8 mouse cellular contexts compared by ENCODE assay signal in genomic region chr5:121583765-121584501, GRCm38 (mm10). TPM values are rescaled to one million over a fixed set of nuclear protein-coding genes. Genes with fewer than 3 reads are reported as not detected.
DNase-seq lines count a peak whose midpoint lies in the region; ATAC-seq lines count a peak whose summit lies in the region.

No protein-coding gene starts in this region.

- ATAC-seq in heart, embryonic 12.5 days (ENCODE audit: insufficient number of reproducible peaks, low FRiP score): peak; percentile 87
- ATAC-seq in liver, embryonic 15.5 days (ENCODE audit: insufficient read depth): peak; percentile 72

- H3K4me2 ChIP-seq in heart, embryonic 12.5 days: peak overlapping the region; percentile 5; the same call in 1 of the 2 replicates
- H3K4me2 ChIP-seq in liver, embryonic 15.5 days: peak overlapping the region; percentile 29

- WGBS in embryonic facial prominence, embryonic 10.5 days: 54% methylated on average over 12 of the region's 12 CpGs
- WGBS in heart, embryonic 12.5 days: 48% methylated on average over 12 of the region's 12 CpGs
- WGBS in liver, embryonic 15.5 days (ENCODE audit: insufficient replicate concordance): 36% methylated on average over 12 of the region's 12 CpGs

- H3K9me3 ChIP-seq in embryonic facial prominence, embryonic 10.5 days: no peaks in the 10 kb centered on the region
- no peaks in the 10 kb centered on the region for H3K9me3 ChIP-seq in heart, embryonic 12.5 days (replicated peaks)
- no peaks in the 10 kb centered on the region for H3K9me3 ChIP-seq in liver, embryonic 15.5 days (replicated peaks)

- peaks cover 22% of the 10 kb centered on the region for H3K36me3 ChIP-seq in embryonic facial prominence, embryonic 10.5 days (replicated peaks)
- H3K36me3 ChIP-seq in heart, embryonic 12.5 days: peaks cover 10% of the 10 kb centered on the region
- H3K36me3 ChIP-seq in liver, embryonic 15.5 days (replicated peaks): peaks cover 19% of the 10 kb centered on the region

- H3K9ac ChIP-seq in heart, embryonic 12.5 days: no peak overlapping the region
- H3K9ac ChIP-seq in liver, embryonic 15.5 days: no peak overlapping the region

- no peak overlapping the region for H3K4me3 ChIP-seq in embryonic facial prominence, embryonic 10.5 days
- H3K4me3 ChIP-seq in heart, embryonic 12.5 days: no peak overlapping the region
- no peak overlapping the region for H3K4me3 ChIP-seq in liver, embryonic 15.5 days (replicated peaks)

- peaks cover 19% of the 10 kb centered on the region for H3K4me1 ChIP-seq in embryonic facial prominence, embryonic 10.5 days
- H3K4me1 ChIP-seq in heart, embryonic 12.5 days (replicated peaks): peaks cover 14% of the 10 kb centered on the region; the same call in 1 of the 2 replicates
- peaks cover 47% of the 10 kb centered on the region for H3K4me1 ChIP-seq in liver, embryonic 15.5 days (replicated peaks)

- no peaks in the 10 kb centered on the region for H3K27me3 ChIP-seq in embryonic facial prominence, embryonic 10.5 days (replicated peaks; ENCODE audit: low read depth, poor library complexity, severe bottlenecking)
- no peaks in the 10 kb centered on the region for H3K27me3 ChIP-seq in heart, embryonic 12.5 days (replicated peaks)
- no peaks in the 10 kb centered on the region for H3K27me3 ChIP-seq in liver, embryonic 15.5 days

- H3K27ac ChIP-seq in embryonic facial prominence, embryonic 10.5 days (replicated peaks): peak overlapping the region; percentile 35; the same call in 1 of the 2 replicates
- H3K27ac ChIP-seq in heart, embryonic 12.5 days (ENCODE audit: poor library complexity, severe bottlenecking): peak overlapping the region; percentile 29; the same call in 1 of the 2 replicates
- peak overlapping the region; percentile 65 for H3K27ac ChIP-seq in liver, embryonic 15.5 days (replicated peaks)

- DNase-seq in A20 (ENCODE audit: low read depth, low spot score) (peak; percentile 36), adipocyte (ENCODE audit: low spot score) (peak; percentile 99)
- peak; percentile 54 for DNase-seq in embryonic facial prominence, embryonic 10.5 days (ENCODE audit: low spot score)
- DNase-seq in layer of hippocampus, adult 11-12 months (ENCODE audit: low spot score): peak; percentile 83
- peak; percentile 38 for DNase-seq in retina, embryonic 14.5 days (ENCODE audit: low spot score)
- peak; percentile 71 to 90 for DNase-seq in urinary bladder, adult 18-20 months (ENCODE audit: low spot score in 2 of 2)

RNA-seq across cellular contexts. Expression of gene Aldh2, which starts 9.7 kb away (rescaled TPM):
- 145 and 157 TPM in 2 replicates for polyA plus RNA-seq in embryonic facial prominence, embryonic 10.5 days (2016; fragmentation: Nextera tagmentation; extraction: Ambion mirVana)
- 64.0 and 72.0 TPM in 2 replicates for polyA plus RNA-seq in heart, embryonic 12.5 days (2016; fragmentation: Nextera tagmentation; extraction: Ambion mirVana)
- polyA plus RNA-seq in liver, embryonic 15.5 days (2015; fragmentation: Nextera tagmentation; extraction: Ambion mirVana): 181 and 210 TPM in 2 replicates

RNA-seq across cellular contexts. Expression of gene Acad12, which starts 34.8 kb away (rescaled TPM):
- polyA plus RNA-seq in embryonic facial prominence, embryonic 10.5 days (2016; fragmentation: Nextera tagmentation; extraction: Ambion mirVana): 1.7 and 2.6 TPM in 2 replicates
- 5.8 and 6.1 TPM in 2 replicates for polyA plus RNA-seq in heart, embryonic 12.5 days (2016; fragmentation: Nextera tagmentation; extraction: Ambion mirVana)
- polyA plus RNA-seq in liver, embryonic 15.5 days (2015; fragmentation: Nextera tagmentation; extraction: Ambion mirVana): 1.2 and 2.4 TPM in 2 replicates

RNA-seq across cellular contexts. Expression of gene Mapkapk5, which starts 38.2 kb away (rescaled TPM):
- polyA plus RNA-seq in embryonic facial prominence, embryonic 10.5 days (2016; fragmentation: Nextera tagmentation; extraction: Ambion mirVana): 51.9 TPM in 2 replicates
- 38.8 and 40.0 TPM in 2 replicates for polyA plus RNA-seq in heart, embryonic 12.5 days (2016; fragmentation: Nextera tagmentation; extraction: Ambion mirVana)
- polyA plus RNA-seq in liver, embryonic 15.5 days (2015; fragmentation: Nextera tagmentation; extraction: Ambion mirVana): 22.9 and 30.0 TPM in 2 replicates

RNA-seq across cellular contexts. Expression of gene Adam1a, which starts 38.7 kb away (rescaled TPM):
- polyA plus RNA-seq in embryonic facial prominence, embryonic 10.5 days (2016; fragmentation: Nextera tagmentation; extraction: Ambion mirVana): 1.2 and 1.6 TPM in 2 replicates
- 0.59 and 1.5 TPM in 2 replicates for polyA plus RNA-seq in heart, embryonic 12.5 days (2016; fragmentation: Nextera tagmentation; extraction: Ambion mirVana)
- 0.21 and 0.41 TPM in 2 replicates for polyA plus RNA-seq in liver, embryonic 15.5 days (2015; fragmentation: Nextera tagmentation; extraction: Ambion mirVana)

RNA-seq across cellular contexts. Expression of gene Gm42878, which starts 38.7 kb away (rescaled TPM):
- polyA plus RNA-seq in embryonic facial prominence, embryonic 10.5 days (2016; fragmentation: Nextera tagmentation; extraction: Ambion mirVana): not detected in 2 replicates
- polyA plus RNA-seq in heart, embryonic 12.5 days (2016; fragmentation: Nextera tagmentation; extraction: Ambion mirVana): not detected in 2 replicates
- not detected in 2 replicates for polyA plus RNA-seq in liver, embryonic 15.5 days (2015; fragmentation: Nextera tagmentation; extraction: Ambion mirVana)

Comparison
In these comparisons a context has a peak if more than half of its experiments do, and no peak if none do; other contexts are left out.
1. DNase-seq: peak in every context shown above with its lines; median percentile 99 in adipocyte; 83 in layer of hippocampus, adult 11-12 months; 80 in urinary bladder, adult 18-20 months; 54 in embryonic facial prominence, embryonic 10.5 days; 38 in retina, embryonic 14.5 days; 36 in A20.